Mouse (Mus musculus): ENCODE measurements at regions not wholly inside any gene's neighbourhood (a gene's known extent, or its start where the extent isn't known, plus 50 kb on each side); places are given as distances from the start of the nearest gene placed in this dataset.

- TF ChIP-seq POLR2A (IDR thresholded peaks at IDR 0.05; ENCODE audit: low read depth, low read length) (no peak), CTCF (IDR thresholded peaks at IDR 0.05; ENCODE audit: borderline replicate concordance, insufficient read depth, low read length) (no peak)
These were observed 276.2 kb upstream of the Atp2b1 start for GRCm38 (mm10) chr10:98637759-98638611.

Measured in embryonic fibroblast, embryonic 13.5 days (primary cell).